Mouse (Mus musculus) layer of hippocampus, adult 18-20 months (tissue): ENCODE results near the gene Zfp97. TPM values are rescaled to one million over a fixed set of nuclear protein-coding genes. Genes with fewer than 3 reads are reported as not detected.
"Not testable (repeated sequence)": the region's sequence is repeated elsewhere in the genome, so short reads cannot be mapped to it uniquely, and the experiment has no call there.

Experiments used
- DNase-seq, 2 experiments: peaks; one replicate each; pipeline ENCODE4 v3.0.0; 2022; ENCODE audit warnings: low spot score in 2 of 2
- long read RNA-seq: library from polyadenylated mRNA; stranded (forward); transcript quantifications from one replicate; pipeline ENCODE4 v2.0.0, GENCODE M21; 2021
- total RNA-seq, 2 experiments: library from RNA; stranded (reverse); gene quantifications; 2 replicates each; pipeline ENCODE4 v1.2.3; 2021

The Zfp97 gene
- total RNA-seq: 1 to 10 TPM; 5.5 to 5.8 TPM
- long read RNA-seq, partial matches to known transcripts: 0 of 4 reads
- long read RNA-seq, other reads (novel, unspliced or antisense): 4 of 4 reads

DNA sequence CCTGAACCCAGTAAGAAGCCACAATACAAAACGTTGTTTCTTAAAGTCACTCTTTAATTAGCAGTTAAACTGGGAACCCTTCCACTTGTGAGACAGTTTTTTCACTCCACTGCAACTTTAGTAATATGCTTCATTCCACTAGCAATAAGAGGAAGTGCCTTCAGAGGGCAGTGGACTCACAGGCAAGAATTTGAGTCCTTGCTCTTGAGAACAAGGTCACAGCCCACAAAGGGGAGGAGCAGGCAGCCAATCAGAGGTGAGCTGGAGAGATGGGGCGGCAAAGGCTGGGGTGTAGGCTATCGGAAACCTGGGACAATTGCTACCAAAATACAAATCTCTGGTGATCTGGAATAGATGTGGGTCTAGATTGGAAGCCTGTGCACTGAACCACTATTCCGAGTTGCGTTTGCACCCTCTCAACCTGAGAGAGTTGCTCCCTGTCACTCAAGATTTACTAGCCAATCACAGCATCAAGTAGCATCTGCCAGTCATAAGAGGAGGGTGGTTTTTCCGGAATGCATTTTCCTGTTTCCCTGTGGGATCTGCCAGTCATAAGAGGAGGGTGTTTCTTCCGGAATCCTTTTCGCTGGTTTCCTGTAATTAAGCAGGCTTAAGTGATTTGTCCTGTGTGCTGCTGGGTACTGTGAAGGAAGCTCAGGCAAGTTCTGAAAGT, at the start of gene Zfp97:
Zfp97 (plus strand) TSS at position 586 of the 673 bp plus-strand sequence.
- not testable (repeated sequence) for DNase-seq

DNA sequence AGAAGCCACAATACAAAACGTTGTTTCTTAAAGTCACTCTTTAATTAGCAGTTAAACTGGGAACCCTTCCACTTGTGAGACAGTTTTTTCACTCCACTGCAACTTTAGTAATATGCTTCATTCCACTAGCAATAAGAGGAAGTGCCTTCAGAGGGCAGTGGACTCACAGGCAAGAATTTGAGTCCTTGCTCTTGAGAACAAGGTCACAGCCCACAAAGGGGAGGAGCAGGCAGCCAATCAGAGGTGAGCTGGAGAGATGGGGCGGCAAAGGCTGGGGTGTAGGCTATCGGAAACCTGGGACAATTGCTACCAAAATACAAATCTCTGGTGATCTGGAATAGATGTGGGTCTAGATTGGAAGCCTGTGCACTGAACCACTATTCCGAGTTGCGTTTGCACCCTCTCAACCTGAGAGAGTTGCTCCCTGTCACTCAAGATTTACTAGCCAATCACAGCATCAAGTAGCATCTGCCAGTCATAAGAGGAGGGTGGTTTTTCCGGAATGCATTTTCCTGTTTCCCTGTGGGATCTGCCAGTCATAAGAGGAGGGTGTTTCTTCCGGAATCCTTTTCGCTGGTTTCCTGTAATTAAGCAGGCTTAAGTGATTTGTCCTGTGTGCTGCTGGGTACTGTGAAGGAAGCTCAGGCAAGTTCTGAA, 57.7 kb downstream of the Zfp97 start:
- not testable (repeated sequence) for DNase-seq

DNA sequence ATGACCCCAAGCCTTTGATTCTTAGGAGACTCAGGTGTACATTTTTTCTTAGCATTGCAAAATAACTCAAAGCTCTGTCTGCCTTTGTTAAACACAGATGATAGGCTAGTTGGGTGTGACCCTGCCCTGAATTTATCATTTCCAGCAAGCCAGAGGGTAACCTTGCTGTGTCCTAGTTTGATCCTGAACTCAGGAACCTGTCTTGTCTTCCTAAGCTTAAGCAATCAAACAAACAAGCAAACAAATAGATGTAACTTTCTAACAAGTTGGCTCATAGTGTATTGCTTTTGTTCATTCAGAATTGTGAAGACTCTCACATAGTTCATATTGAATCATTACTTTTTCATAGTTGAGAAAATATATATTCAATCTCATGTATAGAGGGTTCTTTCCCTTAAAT, 73.5 kb downstream of the Zfp97 start:
- DNase-seq: not testable (repeated sequence)

DNA sequence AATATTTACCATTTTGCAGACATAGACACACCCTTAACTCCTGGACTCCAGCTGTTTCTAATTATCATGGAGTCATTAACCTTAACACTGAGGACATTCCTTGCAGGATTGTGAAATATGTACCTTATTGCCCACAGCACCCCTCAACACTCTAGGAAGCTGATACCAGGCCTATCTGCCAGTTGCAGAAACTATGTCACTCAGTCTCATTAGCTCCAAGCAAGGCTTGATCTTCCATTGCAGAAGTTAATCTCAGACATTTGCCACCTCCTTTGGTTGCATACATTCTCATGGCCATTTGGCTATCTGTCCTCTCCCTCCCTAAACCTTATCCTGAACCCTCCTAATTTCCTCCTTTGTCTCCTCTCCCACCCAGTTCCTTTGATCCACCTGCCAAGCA, 74.0 kb downstream of the Zfp97 start:
- DNase-seq: no peak

DNA sequence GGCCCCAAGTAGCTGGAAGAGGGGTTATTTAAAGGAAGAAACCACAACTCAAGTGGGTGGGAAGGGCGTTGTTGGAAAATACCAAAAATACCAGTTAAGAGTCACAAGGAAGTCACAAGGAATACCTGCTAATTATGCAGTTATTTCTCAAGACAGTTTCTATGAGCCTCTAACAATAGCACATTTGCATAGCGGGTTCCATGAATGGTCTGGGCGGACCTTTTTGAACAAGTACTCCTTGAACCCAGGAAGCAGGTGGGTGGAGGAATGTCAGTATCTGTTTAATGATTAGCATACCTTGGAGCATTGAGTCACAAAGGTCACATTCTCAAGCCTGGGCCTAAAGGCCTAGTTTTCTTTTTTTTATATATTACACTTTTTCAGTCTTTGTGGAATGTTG, 74.9 kb downstream of the Zfp97 start:
- DNase-seq: not testable (repeated sequence)

Other genes starting within 250 kb of the Zfp97 start
- 1 to 10 TPM; 5.9 to 7.7 TPM for gene Zfp960, start 57.3 kb upstream of the Zfp97 start, total RNA-seq